Mouse (Mus musculus): ENCODE results near the gene Tbx3.

GRCm38 (mm10) chr5:119689501-119689900 lies 19.0 kb downstream of the Tbx3 start:
- TF ChIP-seq CTCF (IDR thresholded peaks at IDR 0.05; ENCODE audit: borderline replicate concordance, insufficient read depth, low read depth, low read length), result no peak
- no peak for TF ChIP-seq POLR2A (IDR thresholded peaks at IDR 0.05; ENCODE audit: borderline replicate concordance, insufficient read depth, low read length)
